Mouse (Mus musculus) small intestine, adult 2 months (tissue): Measurements from ENCODE around the gene Cmah.

Source experiments
- CTCF ChIP-seq: fragments of 200-500 bp; IDR thresholded peaks from 2 replicates; pipeline ENCODE4 v1.5.1; 2012; ENCODE audit warnings: low read depth, mild to moderate bottlenecking, control low read depth, inconsistent platforms, low read length, moderate library complexity, mixed read lengths; ENCODE audit not compliant: insufficient replicate concordance, insufficient read length; ENCODE audit errors: extremely low read depth
- POLR2A ChIP-seq: fragments of 200-500 bp; IDR thresholded peaks from 2 replicates; pipeline ENCODE4 v1.6.1; 2012; ENCODE audit warnings: low read depth, mild to moderate bottlenecking, control low read depth, inconsistent platforms, low read length, moderate library complexity

GRCm38 (mm10) chr13:24328036-24328817, 1.0 kb downstream of the Cmah start:
- TF ChIP-seq POLR2A, result no peak
- no peak for TF ChIP-seq CTCF
